Mouse (Mus musculus) lung, embryonic 14.5 days (tissue): ENCODE results near the gene C77080. TPM values are rescaled to one million over a fixed set of nuclear protein-coding genes. Genes with fewer than 3 reads are reported as not detected.

Experiments used
- ATAC-seq: fragments of 200-750 bp; cut with Nextera tagmentation; 2 replicates; pipeline ENCODE4 v1.8.0; 2017; ENCODE audit warnings: mild to moderate bottlenecking, moderate TSS enrichment, moderate library complexity; ENCODE audit not compliant: insufficient read depth
- DNase-seq: peaks from one replicate; pipeline ENCODE4 v3.0.0-alpha.2; 2015
- H3K27ac ChIP-seq: fragments of 300-500 bp; sonication (generic); 2 replicates; pipeline ENCODE4 v1.5.1; 2014; ENCODE audit warnings: low read depth, mild to moderate bottlenecking, moderate library complexity
- H3K27me3 ChIP-seq: fragments of 300-500 bp; sonication (generic); 2 replicates; pipeline ENCODE4 v1.6.1; 2014; ENCODE audit warnings: low read length, control low read depth; ENCODE audit not compliant: insufficient read depth
- H3K36me3 ChIP-seq: fragments of 300-500 bp; sonication (generic); 2 replicates; pipeline ENCODE4 v1.6.1; 2014; ENCODE audit warnings: control low read depth; ENCODE audit not compliant: insufficient read depth
- H3K4me1 ChIP-seq: fragments of 300-500 bp; sonication (generic); 2 replicates; pipeline ENCODE4 v1.6.1; 2014; ENCODE audit warnings: antibody characterized with exemption, control low read depth; ENCODE audit not compliant: insufficient read depth
- H3K4me2 ChIP-seq: fragments of 300-500 bp; sonication (generic); 2 replicates; pipeline ENCODE4 v1.6.1; 2014; ENCODE audit warnings: mild to moderate bottlenecking
- H3K4me3 ChIP-seq: fragments of 300-500 bp; sonication (generic); 2 replicates; pipeline ENCODE4 v1.5.1; 2014; ENCODE audit warnings: low read depth, low read length
- H3K9ac ChIP-seq: fragments of 300-500 bp; sonication (generic); 2 replicates; pipeline ENCODE4 v1.6.1; 2014
- H3K9me3 ChIP-seq: fragments of 300-500 bp; sonication (generic); 2 replicates; pipeline ENCODE4 v1.6.1; 2016; ENCODE audit warnings: low read depth, low read length, control low read depth
- CTCF ChIP-seq: IDR thresholded peaks from 2 replicates; pipeline ENCODE4 v1.5.1; 2016; ENCODE audit warnings: antibody characterized with exemption, low read depth
- WGBS: fragments of 180-500 bp; shearing (Covaris S2); extraction: QIAGEN DNeasy Blood & Tissue Kit; methylation state at CpG from one replicate; pipeline ENCODE4 v1.1.7; 2014; 5-methylcytosine and 5-hydroxymethylcytosine counted together
- polyA plus RNA-seq: library from polyadenylated mRNA; unstranded; fragments of >200 nt; fragmentation: Nextera tagmentation; extraction: Ambion mirVana; gene quantifications from 2 replicates; pipeline ENCODE4 v1.2.1, GENCODE M21; 2014

C77080 gene
- polyA plus RNA-seq, 1 experiment from 2014 or later, result 2.8 TPM

DNA sequence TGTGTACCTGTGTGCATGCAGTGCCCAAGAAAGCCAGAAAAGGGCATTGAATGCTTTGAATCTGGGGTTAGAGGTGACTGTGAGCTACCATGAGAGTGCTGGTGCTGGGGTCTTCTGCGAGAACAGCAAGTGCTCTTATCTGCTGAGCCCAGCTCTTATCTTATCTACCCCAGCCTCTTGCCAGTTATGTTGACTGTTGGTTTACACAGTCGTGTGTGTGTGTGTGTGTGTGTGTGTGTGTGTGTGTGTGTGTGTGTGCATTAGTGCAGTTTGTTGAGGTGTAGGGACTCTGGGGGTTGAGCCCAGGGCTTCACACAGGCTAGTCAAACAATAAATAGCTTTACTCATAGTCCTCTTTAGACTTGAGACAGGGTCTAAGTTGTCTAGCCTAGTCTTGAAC lies 34.0 kb upstream of the C77080 start:
- no peak for ATAC-seq
- 16% methylated on average over 2 of the region's 2 CpGs for WGBS
- Histone ChIP-seq H3K9me3 (no peaks in the 10 kb centered on the region), H3K36me3 (no peaks in the 10 kb centered on the region), H3K4me2 (no peak overlapping the region), H3K27me3 (0 out of 2 replicates have a peak, but pooled peaks cover 8% of the 10 kb centered on the region), H3K4me3 (no peak overlapping the region), H3K4me1 (no peaks in the 10 kb centered on the region), H3K27ac (no peak overlapping the region), H3K9ac (no peak overlapping the region)
- no peak for TF ChIP-seq CTCF
- no peak for DNase-seq

DNA sequence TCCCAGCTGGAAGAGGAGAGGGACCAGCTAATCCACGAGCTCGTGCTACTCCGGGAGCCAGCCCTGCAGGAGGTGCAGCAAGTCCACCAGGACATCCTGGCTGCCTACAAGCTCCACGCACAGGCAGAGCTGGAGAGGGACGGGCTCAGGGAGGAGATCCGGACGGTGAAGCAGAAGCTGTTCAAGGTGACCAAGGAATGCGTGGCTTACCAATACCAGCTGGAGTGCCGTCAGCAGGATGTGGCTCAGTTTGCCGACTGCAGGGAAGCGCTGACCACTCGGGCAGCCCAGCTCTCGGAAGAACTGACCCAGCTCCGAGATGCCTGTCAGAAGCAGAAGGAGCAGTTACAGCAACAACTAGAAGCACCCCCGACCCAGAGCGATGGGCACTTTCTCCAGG lies 32.5 kb upstream of the C77080 start:
- H3K27ac ChIP-seq, result no peak overlapping the region
- H3K4me3 ChIP-seq, result no peak overlapping the region

DNA sequence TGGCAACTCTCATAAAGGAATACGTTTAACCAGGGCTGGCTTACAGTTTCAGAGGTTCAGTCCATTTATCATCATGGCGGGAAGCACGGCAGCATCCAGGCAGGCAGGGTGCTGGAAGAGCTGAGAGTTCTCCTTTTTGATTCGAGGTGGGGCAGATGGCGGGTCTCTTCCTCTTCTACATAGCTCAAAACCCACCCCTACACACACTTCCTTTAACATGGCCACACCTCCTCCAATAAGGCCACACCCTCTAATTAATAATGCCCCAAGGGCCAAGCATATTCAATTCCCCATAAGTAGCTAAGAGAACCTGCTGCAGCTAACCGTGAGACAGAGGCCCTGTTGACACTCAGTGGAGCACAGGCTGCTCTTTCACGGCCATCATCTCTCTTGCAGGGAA lies 31.6 kb upstream of the C77080 start:
- Histone ChIP-seq H3K9me3 (no peaks in the 10 kb centered on the region), H3K4me2 (no peak overlapping the region), H3K4me3 (no peak overlapping the region), H3K9ac (no peak overlapping the region), H3K36me3 (no peaks in the 10 kb centered on the region), H3K4me1 (no peaks in the 10 kb centered on the region), H3K27ac (no peak overlapping the region), H3K27me3 (peaks cover 12% of the 10 kb centered on the region; the same call in 1 of the 2 replicates)
- WGBS, result 60% methylated on average over 7 of the region's 7 CpGs
- no peak for ATAC-seq
- no peak for DNase-seq
- TF ChIP-seq CTCF, result no peak

More for the DNA sequence above, 32.5 kb upstream of the C77080 start:
- Histone ChIP-seq H3K9ac (peak overlapping the region; percentile 33), H3K27me3 (0 out of 2 replicates have a peak, but pooled peaks cover 8% of the 10 kb centered on the region), H3K36me3 (no peaks in the 10 kb centered on the region), H3K9me3 (no peaks in the 10 kb centered on the region), H3K4me2 (peak overlapping the region; percentile 26; the same call in 1 of the 2 replicates), H3K4me1 (no peaks in the 10 kb centered on the region)
- no peak for ATAC-seq
- TF ChIP-seq CTCF, result no peak
- WGBS, result 15% methylated on average over 16 of the region's 16 CpGs
- DNase-seq, result peak; percentile 13

DNA sequence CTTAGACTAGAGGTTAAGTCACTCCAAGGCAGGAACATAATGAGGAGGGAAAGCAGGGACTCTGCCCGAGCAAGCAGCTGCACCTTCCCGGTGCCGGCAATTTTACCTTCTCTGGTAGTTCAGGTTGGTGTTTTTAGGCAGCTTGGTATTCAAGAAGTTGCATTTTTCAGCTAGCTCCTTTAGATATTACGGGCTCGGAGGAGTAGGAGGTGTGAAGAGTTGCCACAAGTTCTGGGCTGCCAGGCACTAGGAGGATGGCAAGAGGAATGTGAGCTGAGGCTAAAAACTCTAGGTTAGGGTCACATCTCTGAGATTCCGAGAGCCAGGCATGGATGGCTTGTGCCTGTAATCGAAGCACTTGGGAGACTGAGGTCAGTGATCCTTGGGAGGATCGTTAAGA lies 28.5 kb upstream of the C77080 start:
- 82% methylated on average over 8 of the region's 8 CpGs for whole genome bisulfite sequencing
- ATAC-seq (no peak), DNase-seq (no peak)
- peaks cover 10% of the 10 kb centered on the region; the same call in 1 of the 2 replicates for H3K4me1 ChIP-seq
- H3K4me3 ChIP-seq, result no peak overlapping the region
- no peak overlapping the region for H3K9ac ChIP-seq
- H3K27ac ChIP-seq, result no peak overlapping the region
- H3K27me3 ChIP-seq, result peaks cover 27% of the 10 kb centered on the region
- no peaks in the 10 kb centered on the region for H3K36me3 ChIP-seq
- no peaks in the 10 kb centered on the region for H3K9me3 ChIP-seq
- no peak overlapping the region for H3K4me2 ChIP-seq
- TF ChIP-seq CTCF, result no peak

DNA sequence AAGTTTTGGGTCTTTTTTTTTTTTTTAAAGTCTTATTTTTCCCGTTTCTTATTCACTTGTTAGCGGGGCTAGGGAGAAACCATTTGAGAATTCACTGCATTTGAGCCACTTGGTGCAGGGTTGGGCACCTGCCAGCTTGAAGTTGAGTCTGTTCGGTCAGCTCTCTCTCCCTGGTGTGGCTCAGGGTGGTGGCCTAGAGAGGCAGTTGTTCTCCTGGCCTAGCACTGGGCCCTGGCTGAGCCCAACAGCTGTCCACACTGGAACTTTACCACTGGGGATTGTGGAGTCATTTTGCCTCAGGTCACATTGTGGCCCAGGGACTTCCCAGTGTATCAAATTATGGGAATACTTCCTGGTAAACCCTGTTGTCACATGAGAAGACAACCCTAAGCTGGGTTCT lies 26.9 kb upstream of the C77080 start:
- Histone ChIP-seq H3K9ac (no peak overlapping the region), H3K4me3 (peak overlapping the region; percentile 46), H3K4me2 (peak overlapping the region; percentile 97; the same call in 1 of the 2 replicates), H3K36me3 (no peaks in the 10 kb centered on the region), H3K4me1 (peaks cover 10% of the 10 kb centered on the region; the same call in 1 of the 2 replicates), H3K9me3 (no peaks in the 10 kb centered on the region), H3K27ac (no peak overlapping the region), H3K27me3 (peaks cover 20% of the 10 kb centered on the region)
- TF ChIP-seq CTCF, result no peak
- ATAC-seq, result no peak
- DNase-seq, result no peak
- 29% methylated on average over 3 of the region's 3 CpGs for WGBS

DNA sequence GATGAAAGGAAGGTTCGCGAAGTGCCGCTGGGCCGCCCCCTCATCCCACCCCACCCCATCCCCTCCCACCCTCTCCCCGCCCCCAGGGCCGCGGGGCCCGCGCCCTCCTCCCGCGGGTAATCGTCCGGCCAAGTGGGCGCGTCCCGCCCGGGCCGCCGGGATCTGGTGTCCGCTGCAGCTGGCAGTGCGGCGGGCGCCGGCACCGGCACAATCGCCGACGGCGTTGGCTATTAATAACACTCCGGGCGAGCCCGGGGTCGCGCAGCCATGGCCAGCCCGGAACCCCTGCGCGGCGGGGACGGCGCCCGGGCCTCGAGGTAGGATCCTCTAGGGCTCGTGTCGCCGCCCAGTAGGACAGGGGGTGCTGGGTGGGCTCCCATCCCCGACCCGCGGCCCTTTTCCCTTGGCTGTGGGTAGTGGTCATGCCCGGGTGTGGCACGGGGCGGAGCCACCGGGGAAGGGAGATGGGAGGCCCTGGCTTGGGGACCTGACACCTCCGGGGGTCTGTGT lies 26.3 kb upstream of the C77080 start, which contains the start of gene Sync:
Sync (plus strand) TSS at position 146 of the 510 bp plus-strand sequence.
- WGBS, result under 1% methylated on average over 46 of the region's 53 CpGs
- no peak for TF ChIP-seq CTCF
- peak; percentile 55; the same call in 1 of the 2 replicates for ATAC-seq

DNA sequence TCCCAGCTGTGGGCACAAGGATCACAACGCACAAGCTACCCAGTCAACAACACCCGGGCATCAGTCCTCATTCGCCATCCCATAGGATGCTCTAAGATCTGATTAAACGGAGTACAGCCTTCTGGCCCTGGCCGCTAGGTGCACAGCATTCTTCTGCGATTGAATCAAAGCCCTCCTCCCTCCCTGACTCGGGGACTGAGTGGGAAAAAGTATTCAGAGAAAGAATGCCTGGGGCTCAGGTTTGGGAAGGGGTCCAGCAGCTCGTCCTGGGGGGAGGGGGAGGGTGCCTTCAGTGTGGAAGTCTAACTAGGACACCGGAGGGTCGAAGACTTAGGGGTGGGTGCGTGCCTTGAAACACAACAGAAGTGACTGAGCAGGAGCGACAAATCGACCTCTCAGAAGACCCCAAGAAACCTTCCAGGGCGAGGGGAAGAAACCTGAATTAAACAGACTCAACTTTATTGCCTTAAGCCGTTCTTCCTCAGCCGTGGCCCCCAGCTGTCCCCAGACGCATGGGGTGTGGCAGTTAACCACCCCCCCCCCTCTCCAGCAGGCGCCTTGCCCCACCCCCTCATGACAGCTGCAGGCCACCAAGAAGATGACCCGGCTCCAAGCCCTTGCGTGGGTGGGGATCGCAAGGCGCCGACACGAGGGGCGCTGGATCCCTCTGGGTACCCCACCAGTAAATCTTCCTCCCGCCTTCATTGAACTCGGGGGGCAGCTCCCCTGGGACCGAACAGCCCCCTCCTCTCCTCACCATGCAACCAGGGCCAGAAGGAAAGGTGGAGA lies 25.7 kb upstream of the C77080 start:
- Histone ChIP-seq H3K27me3 (peaks cover 20% of the 10 kb centered on the region), H3K27ac (no peak overlapping the region), H3K4me3 (peak overlapping the region; percentile 46), H3K36me3 (no peaks in the 10 kb centered on the region), H3K4me2 (peak overlapping the region; percentile 97), H3K9me3 (no peaks in the 10 kb centered on the region), H3K4me1 (peaks cover 10% of the 10 kb centered on the region; the same call in 1 of the 2 replicates), H3K9ac (peak overlapping the region; percentile 54)
- WGBS, result 4% methylated on average over 25 of the region's 28 CpGs
- peak; percentile 38 for ATAC-seq
- TF ChIP-seq CTCF, result peak; percentile 39
- DNase-seq, result peak; percentile 62

More for the DNA sequence above, 26.3 kb upstream of the C77080 start, which contains the start of gene Sync:
- Histone ChIP-seq H3K36me3 (no peaks in the 10 kb centered on the region), H3K27ac (no peak within 1 kb of the TSS), H3K9me3 (no peaks in the 10 kb centered on the region), H3K9ac (peak within 1 kb of the TSS; percentile 54), H3K4me3 (peak within 1 kb of the TSS; percentile 46), H3K4me2 (peak within 1 kb of the TSS; percentile 97), H3K27me3 (peaks cover 20% of the 10 kb centered on the region), H3K4me1 (peaks cover 10% of the 10 kb centered on the region; the same call in 1 of the 2 replicates)
- DNase-seq, result peak; percentile 47
